Mouse (Mus musculus) cerebellum, postnatal 36 days (tissue): Measurements from ENCODE around the gene Wwc2.

ENCODE experiments used
- DNase-seq, 2 experiments: peaks; one replicate each; pipeline ENCODE4 v3.0.0; 2021 to 2022; ENCODE audit warnings: mixed read lengths in 2 of 2

Gene Wwc2

DNA sequence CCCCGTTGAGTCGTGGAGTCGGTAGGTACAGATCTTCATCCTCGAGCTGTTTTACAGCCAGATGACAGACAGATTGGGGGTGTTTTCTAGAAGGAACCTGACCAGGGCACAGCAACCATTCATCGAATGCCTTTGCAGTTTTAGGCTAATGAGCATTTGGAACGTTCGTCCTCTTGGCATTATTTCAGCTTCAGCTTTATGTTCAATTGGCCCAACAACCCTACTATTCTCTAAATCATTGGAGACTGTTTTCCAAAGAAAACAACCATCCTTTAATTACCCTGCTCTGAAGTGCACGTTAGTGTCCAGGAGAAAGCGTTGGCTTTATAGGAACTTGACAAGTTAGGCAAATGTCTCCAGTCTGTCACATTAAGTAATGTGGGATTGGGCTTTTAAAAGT, 54.3 kb downstream of the Wwc2 start:
- DNase-seq = no peak

DNA sequence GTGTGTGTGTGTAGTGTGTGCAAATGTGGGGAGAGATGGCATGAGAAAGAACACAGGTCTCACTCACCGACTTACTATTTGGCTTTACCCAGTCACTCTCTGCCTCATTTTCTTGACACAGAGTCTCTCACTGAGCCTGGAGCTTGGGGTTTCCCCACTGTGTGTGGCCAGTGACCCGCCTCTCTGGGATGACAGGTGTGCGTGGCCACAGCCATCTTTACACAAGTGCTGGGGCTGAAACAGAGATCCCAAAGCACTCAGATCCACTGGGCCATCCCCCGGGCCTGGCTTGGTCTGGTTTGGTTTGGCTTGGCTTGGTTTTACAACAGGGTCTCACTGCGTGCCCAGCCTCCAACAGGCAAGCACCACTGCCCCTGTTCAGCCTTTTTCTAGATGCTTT, 55.3 kb downstream of the Wwc2 start:
- DNase-seq = no peak

DNA sequence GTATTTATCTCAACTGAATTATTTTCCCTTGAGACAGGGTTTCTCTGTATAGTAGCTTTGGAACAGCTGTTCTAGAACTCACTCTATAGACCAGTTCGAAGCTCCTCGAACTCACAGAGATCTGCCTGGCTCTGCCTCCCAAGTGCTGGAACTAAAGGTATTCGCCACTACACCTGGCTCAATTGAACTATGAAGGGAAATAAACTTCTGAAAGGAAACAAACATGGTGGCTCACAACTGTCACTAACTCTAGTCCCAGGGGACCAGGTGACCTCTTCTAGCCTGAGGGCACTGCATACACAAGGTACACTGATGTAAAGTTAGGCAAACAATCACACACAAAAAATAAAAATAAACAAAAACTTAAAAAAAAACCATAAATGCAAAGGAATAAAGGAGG, 57.6 kb downstream of the Wwc2 start:
- DNase-seq = no peak

DNA sequence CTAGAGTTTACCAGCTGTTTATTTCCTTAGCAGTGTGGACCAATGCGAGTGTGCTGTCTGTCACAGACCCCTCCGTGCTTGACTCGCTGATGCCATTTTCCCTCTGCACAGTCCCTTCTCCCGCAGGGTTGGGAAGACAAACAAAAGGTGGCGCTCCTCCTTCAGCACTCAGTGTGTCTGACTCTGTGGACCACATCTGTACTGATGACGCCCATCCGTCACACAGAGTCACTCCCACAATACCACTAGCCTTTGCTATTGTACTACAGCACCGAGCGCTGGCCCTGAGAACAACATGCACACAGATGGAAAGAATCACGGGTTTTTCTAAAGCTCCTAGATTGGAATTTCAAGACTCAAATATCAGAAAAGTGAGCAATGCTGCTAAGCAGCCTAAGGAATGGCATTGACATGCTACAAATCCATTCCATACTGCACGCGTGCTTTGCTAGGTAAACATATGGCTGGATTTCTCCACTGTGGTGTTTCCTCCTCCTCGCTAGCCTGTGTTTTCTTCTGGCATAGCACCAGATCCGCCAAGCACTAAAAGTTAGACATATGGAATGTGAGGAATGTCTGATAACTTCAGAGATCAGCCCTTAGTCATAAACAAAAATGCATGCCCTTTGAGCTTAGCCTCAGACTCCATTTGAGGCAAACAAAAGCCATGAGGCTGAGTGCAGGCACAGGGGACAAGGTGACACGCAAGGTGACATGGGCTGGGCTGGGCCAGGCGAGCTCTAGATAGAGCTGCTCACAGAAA, 58.5 kb downstream of the Wwc2 start:
- DNase-seq = no peak

DNA sequence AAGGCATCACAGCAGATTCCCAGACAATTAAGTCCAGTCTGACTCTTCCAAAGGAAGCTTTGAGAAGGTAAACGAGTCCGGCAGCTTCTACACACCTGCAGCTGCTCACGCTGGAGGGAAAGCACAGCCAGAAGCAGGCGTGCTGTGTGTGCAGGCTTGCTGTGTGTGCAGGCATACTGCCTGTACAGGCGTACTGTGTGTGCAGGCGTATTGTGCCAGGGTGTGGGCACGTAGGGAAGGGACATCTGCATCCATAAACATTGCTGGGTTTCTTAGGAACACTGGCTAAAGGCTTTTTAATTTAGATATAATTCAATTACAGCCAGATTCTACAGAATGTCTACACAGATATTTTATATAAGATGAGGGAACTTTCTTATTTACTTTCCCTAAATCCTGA, 59.4 kb downstream of the Wwc2 start:
- no peak for DNase-seq

DNA sequence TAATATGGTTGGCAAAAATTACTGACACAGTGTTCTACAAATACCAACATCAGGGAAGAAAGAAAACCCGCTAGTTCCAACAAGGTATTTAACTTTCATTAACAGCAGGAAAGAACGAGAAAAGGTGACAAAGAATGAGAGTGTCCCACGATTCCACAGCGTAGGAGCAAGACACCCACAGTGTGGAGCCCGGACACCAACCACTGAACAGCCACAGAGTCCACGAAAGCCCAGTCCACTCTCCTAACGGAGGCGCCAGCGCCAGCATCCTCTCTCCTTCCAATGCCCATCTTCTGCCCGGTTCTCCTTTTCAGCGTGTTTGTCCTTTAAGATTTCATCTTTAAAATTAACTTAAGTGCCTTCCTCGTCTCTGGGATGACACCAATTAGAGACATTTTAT, 61.1 kb downstream of the Wwc2 start:
- no peak for DNase-seq

DNA sequence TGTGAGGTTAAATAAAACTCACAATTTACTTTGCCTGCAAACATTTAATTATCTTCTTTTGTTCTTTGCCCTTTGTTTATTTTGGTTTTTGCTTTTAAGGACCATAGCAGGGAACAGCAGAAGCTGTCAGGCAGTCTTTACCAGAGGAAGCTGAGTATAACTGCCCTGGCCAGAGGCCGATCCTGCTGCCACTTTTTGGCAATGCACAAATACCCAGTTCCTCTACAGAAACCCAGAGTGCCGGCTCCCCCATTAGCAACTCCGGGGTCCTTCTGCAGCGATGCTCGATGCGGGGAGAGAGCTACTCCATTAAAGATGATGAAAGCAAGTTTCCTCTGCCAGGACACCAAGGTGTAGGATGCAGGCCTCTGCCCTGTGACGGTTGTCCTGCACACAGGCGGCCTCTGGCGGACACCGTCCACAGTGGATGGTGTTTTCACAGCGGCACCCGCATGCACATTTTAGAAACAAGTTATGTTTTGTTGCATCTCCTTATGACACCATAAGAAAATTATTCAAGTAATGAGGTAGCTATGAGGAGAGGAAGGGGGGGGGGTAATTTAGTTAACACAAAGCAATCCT, 62.0 kb downstream of the Wwc2 start:
- DNase-seq = no peak

DNA sequence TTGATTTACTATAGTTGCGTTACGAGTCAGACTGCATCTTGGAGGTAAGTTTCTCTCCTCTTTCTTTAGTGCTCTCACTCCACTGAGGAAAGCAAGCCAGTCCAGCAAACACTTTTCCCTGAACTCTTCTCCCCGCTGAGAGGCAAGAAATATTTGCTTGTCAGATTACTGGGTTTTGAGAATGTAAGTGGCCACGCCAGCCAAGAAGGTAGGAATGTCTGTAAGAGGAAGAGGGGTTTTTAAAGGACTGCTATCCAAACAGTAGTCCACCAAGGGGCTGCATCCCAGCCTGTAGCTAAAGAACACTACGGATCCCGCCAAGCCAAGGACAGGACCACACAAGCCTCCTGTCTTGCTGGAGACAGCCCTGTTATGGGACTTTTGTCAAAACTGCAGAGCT, 65.8 kb downstream of the Wwc2 start:
- no peak for DNase-seq

DNA sequence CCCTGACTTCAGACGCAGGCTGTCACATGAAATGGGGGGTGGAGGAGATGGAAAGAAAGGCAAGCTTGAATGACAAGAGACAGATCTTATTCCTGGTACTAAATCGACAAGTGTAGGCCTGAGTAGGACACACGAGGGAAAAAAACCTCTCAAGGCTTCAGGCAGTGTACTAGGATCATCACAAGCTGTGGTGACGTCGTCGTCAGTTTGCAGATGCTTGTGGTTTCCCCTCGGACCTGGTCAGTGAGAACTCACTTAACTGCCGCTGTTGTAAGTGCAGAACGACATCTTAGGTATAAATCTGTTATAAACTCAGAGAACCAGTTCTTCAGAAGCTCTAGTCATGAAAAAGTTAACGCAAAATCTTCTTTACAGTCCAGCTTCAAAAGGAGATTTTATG, 67.9 kb downstream of the Wwc2 start:
- DNase-seq = no peak

DNA sequence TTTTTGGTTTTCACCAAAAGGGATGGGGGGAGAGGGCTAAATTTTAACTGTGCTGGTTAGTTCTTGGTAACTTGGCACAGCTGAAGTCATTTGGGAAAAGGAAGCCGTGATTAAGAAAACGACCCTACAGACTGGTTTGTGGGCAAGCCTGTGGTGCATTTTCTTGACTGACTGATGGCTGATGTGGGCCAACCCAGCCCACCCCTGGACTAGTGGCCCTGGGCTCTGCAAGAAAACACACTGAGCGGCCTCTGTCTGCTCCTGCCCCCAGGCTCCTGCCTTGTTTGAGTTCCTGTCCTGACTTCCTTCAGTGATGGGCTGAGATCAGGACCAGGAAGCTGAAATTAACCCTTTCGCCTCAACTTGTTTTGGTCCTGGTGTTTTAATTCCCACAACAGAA, 68.7 kb downstream of the Wwc2 start:
- no peak for DNase-seq

DNA sequence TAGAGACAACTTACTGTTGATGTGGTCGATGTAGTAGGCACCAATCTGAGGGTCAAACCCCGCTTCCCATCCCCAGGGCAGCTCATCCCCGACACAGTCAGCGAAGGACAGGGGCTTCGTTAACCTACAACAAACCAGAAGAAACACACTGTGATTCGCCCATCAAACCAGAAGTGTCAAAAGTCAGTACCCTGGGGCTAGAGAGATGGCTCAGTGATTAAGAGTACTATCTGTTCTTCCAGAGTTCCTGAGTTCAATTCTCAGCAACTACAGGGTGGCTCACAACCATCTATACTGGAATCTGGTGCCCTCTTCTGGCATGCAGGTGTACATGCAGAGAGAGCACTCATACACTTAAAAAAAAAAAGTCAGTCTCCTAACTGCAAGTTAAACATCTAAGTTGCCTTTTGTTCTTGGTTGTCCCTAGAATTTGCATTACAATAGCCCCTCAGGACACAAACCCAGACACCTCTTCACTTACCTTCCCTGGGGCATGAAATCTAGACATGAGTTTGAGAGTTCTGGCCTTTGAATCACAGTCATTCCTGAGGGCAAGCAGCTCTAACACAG, 70.1 kb downstream of the Wwc2 start:
- DNase-seq = no peak

DNA sequence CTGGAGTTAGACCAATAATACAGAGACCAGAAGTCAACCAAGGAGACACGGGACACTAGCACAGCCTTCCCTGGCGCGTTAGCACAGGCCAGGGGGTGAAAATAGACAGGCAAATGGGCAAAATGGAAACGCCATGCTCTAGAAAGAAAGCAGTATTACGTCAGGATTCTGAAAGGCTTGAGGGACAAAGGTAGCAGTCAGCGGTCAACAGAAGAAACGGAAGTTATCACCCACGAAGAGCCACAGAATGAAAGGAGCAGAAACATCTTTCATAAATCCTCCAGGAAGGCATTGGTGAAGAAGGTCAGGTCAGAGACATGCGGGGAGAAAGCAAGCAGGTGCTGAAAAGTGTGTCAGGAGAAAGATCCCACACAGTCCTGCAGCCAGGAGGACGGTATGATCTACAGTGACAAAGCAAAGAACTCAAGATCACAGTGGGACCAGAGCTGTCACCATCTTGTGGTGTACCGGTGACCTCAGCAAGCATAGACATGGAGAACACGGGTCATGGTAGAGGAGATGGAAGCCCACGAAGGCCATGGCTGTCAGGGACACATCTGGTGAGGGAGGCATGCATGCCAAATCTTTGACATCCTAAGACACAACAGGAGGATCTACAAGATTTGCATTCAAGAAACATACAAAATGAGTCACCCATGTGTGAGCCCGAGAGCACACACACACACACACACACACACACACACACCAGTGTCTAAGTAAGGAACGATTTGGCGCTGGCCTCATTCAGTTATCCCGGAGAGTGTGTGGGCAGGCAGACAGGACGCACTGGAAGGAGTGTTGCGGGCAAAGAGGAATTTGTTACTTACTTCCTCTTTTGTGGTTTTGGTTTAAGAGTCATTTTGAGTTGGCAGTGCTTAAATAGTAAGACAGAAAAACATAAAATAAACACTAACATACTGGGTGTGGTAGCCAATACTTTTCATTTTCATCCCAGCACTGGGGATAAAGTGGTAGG, 73.4 kb downstream of the Wwc2 start:
- DNase-seq = no peak

DNA sequence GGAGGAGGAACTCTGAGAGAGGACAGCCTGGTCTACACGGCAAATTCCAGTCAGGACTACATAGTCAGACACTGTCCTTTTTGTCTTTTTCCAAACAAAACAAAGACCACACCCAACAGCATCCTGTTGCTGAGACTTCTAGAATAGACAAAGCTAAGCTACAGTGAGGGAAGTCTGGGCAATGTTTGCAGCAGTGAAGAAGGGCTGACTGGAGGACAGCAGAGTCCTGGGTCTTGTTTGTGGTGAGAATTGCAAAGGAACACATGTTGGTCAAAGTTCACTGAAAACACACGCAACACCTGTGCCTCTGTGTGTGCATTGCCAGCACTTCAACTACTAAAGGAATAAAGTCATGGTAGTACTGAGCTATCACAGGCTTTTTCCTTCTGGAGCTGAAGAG, 75.2 kb downstream of the Wwc2 start:
- no peak for DNase-seq

DNA sequence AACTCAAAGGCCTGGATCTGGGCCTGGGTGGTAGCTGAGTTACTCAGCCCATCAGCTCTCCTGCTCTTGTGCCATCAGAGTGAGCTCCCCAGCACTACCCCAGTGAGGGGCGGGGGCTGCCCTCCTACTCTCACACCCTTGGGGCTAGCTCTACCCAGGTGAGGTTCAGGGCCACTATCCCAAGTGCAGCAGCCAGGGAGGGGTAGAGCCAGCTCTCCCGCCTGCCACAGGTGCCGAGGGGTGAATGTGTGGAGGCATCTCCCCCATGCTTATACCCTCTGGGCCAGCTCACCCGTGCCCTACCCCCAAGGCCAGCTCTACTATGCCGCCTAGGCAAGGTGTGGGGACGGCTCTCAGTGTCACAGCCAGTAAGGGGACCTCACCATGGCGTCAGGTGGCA, 75.8 kb downstream of the Wwc2 start:
- no peak for DNase-seq

DNA sequence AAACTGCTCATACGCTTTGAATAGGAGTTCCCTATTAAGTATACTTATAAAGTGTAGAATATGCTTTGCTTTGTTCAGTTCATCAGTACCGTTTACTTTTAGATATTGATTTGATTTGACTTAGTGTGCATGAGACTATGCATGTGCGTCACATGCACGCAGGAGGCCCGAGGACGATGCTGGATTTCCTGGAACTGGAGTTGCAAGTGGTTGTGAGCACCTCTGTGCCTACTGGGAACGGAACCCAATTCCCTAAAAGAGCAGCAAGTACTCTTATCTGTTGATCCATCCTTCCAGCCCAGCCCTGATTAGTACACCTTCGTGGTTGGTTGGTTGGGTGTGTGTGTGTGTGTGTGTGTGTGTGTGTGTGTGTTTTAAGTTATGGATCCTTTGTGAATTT, 76.6 kb downstream of the Wwc2 start:
- no peak for DNase-seq

DNA sequence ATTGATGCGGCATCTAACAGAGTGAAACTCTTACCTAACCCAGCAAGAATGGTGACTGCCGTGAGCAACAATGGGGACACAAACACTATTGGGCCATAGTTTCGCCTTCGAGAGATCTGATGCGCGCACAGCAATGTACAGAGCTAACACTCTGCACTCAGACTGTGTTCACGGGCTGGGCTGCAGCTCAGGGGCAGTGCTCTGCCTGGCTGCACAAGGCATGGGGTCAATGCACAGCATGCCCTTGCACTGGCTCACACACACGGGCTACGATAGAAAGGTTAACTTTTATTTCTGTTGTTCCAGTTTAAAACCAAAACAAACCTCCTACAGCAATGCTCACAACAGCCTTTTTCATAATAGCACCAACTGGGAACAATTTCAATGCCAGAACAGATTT, 77.1 kb downstream of the Wwc2 start:
- no peak for DNase-seq

DNA sequence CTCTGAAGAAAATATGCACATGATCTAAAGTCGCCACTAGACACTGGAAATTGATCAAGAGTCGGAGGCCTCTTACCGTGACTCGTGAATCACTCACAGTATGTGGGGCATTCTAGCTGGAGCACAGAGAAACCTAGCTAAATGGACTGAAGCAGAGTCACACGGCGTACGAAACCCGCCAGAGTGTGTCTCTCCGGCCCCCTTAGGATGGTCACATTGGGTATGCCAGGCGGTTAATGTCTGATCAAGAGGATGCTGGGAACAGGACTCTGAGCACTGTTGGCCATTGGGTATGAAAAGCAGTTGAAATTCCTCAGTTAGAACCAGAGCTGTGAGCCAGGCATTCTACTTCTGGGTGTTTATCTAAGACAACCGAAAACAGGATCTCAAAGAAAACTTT, 81.0 kb downstream of the Wwc2 start:
- no peak for DNase-seq

DNA sequence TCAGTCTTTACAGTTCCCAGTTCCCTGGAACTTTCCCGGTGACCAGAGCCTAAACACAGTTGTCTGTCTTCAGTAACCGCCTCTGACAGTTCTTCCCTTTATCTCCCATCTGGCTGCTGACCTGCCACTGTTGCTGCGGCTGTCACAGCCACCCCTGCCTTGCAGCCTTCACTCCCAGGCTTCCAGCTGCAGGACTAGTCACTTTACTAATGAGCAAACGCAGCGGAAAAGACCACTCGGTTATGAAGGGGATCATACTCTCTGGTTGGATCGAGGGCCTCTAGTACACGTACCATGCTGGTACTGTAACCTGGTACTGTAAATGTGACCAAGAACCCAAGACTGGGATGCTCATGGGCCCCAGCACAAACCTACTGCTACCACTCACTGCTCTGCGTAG, 83.7 kb downstream of the Wwc2 start:
- no peak for DNase-seq

DNA sequence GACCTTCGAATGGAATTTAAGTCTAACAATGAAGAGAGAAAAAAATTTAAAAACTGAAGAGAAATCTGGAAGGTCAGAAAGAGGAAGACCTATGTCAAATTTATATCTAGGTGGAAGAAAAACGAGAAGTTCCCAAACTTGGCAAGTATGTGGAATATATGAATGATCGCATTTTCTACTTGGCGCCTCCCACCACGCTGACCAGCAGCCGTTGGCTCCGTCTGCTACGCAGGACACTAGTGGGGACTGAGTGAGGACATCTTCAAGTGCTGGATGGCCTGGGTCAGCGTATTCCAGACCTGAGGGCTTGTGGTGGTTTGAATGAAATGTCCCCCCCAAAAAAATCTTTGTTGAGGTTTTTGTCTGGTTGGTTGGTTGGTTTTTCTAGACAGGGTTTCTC, 84.6 kb downstream of the Wwc2 start:
- DNase-seq = no peak

DNA sequence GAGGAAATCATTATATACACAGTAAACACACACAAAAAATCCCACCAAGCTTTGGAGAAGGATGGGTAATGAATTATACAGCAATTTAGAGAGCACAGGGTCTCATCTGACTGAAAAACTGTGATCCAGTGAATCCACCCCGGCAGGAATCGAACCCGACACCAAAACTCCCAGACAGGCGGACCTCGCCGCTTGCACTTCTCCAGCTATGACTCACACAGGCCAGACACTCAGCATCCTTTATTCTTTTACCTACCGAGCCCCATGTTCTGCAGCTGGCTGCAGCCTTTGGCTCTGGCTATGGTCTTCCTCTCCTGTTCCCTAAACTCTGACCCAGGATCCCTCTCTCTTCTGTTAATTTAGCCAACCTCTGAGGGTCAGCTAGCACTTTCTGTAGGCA, 85.5 kb downstream of the Wwc2 start:
- no peak for DNase-seq

DNA sequence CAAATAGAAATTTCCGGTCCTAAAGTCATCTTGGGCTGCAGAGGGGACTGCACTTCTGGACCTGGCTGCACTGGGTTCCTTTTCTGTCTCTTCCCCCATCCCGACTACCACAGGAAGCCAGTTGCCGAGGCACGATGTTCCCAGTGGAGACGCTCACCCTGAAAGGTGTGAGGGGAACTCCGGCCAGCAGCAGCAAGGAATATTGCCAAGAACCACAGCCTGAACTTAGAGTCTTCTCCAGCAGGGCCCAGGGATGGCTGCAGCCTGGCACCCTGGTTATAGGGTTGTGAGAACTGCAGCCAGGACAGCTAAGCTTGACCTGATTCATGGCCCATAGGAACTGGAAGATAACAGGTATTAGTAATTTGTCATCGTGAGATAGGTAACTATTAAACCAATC, 86.7 kb downstream of the Wwc2 start:
- no peak for DNase-seq

DNA sequence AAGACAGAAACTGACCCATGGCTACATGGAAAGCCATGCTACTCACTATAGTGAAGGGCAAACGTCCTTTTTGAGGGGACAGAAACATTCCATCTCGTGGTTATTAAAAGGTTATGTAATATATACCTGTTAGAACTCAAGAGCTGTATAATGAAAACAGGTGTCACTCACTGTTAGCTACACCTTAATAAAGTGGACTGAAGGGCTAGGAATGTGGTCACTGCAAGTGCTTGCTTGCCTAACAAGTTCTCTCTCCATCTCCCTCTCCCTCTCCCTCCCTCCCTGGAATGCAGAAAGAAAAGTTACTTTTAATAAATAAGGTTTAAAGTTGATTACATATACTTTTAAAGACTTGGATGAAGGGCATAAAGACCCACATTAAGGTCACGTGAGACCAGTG, 88.0 kb downstream of the Wwc2 start:
- no peak for DNase-seq

DNA sequence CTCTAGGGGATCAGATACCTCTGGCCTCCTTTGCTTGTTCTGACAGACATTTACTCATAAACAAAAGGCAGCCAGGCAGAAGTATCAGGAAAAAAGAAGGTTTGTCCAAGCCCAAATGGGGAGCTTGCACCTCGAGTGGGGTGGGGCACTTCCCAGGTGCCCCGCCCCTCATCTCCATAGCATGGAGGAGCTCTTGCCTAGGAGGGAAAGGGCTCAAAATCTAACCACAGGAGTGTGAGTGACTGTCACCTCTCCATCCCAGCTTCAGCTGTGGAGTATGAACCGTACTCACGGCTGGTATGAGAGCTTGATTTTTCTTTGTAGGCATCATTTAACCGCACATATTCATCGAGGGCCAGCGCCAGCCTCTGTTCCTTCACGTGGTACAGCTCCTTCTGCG, 90.4 kb downstream of the Wwc2 start:
- no peak for DNase-seq

DNA sequence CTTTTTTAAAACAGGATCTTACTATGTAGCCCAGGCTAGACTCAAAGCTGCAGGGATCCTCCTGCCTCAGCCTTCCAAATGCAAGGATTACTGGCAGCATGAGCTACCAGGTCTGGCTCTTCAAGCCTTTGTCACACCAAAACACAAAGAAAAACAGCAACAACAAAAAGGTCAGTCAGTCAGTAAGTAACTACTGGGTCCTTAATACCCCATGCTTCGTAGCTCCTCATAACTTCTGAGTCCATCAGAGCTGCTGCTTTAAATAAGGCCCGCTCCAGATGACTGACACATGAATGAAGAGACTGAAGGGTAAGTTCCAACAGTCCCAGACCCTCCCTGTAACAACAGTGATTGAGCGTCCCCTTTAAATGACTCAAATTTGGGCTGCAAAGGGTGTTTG, 90.8 kb downstream of the Wwc2 start:
- DNase-seq = no peak
